Mouse (Mus musculus) T-helper 1 cell (primary cell): ENCODE measurements around the gene Tmem258.

Experiments used
- in situ Hi-C: fragments of 300-600 bp; cut with MboI, MseI; formaldehyde crosslinking; loops from one replicate; pipeline ENCODE4 v1.15.1; 2025; ENCODE audit warnings: high pct_unique_total_duplicates

Tmem258 gene

DNA sequence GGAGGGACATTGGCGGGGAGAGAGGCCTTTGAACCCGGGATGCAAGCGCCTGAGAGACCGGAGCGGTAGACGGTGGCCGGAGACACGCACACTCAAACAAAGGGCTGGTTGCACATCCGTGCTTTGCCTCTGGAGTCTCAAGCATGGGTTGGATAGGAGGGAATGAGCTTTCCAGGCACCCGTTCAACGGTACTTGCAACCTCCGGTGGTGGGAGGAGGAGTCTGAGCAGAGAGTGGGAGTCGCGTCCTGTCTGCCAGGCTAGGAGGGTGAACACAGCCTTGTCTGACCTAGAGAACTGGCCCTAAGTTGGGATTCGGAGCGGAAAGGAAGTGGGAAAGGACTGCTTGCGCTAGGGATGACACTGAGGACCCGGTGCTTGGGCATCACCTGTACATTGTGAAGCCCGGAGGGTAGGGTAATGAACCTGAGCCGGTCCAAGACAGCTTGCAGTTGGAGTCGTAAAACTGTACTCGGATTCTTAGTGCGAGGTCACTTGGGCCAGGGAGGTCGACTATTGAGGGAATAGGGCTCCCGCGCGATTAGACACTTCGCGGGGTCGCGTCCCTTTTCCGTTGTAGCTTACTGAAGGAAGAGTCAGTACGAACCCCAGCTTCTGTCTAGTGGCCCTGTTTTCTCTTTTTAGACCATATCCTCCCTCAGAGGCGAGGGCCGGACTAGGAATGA, 20.4 kb upstream of the Tmem258 start:
- in situ Hi-C loops, result loop anchor here (25.0 kb wide), 1 partner anchor 271 kb away; no protein-coding TSS in a partner anchor

DNA sequence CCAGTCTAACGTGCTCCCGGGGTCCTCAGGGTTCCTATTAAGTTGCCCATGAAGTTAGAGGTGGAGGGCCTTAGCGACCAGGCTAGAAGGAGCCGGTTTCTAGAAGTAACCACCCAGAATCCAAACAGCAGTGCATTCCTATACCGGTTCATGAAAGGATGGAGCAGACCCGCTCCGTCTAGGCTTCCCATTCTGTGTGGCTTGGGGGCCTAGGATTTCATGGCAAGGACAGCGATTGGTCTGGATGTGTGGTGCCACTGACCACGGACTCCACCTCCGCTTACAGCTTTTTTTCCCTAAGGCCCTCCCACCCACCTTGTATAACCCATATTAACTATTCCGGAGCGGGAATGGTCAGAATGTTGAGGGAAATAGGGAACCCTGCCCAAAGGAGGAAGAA, 19.7 kb upstream of the Tmem258 start:
- in situ Hi-C loops, result loop anchor here (25.0 kb wide), 1 partner anchor 272 kb away; no protein-coding TSS in a partner anchor

DNA sequence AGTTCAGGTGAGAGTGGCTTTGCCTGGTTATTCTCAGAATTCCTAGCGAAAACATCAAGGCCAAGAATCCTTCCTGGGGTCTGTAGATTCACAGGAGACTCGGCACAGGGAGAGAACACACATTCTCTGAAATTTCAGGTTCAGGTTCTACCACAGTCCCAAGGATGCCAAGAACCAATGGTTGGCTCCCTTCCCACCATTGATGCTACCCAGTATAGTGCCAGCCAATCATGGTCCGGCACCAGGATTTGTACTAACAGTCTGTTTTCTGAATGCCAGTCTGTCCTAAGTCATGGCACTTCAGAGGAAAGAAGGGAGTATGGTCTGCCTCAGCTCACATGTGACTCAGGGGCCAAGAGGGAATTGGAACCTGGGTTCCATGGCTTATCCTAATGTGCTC, 17.9 kb upstream of the Tmem258 start:
- in situ Hi-C loops, result loop anchor here (5.0 to 25.0 kb wide), 2 partner anchors 84 to 274 kb away; partner anchors contain the start of gene Fads2

DNA sequence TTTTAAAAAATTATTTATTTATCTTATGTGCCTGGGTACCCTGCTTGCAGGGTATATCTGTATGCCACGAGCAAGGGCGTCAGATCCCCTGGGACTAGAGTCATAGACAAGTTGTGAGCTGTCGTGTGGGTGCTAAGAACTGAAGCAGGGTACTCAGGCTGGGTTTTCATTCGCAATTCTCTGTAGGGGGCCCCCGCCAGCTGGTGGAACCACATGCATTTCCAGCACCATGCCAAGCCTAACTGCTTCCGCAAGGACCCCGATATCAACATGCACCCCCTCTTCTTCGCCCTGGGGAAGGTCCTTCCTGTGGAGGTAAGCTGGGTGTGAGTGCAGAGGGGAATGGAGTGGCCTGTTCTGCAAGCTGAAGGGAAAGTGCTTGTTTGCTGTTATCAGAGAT, 17.2 kb upstream of the Tmem258 start:
- in situ Hi-C loops, result loop anchor here (5.0 to 25.0 kb wide), 2 partner anchors 84 to 274 kb away; partner anchors contain the start of gene Fads2

DNA sequence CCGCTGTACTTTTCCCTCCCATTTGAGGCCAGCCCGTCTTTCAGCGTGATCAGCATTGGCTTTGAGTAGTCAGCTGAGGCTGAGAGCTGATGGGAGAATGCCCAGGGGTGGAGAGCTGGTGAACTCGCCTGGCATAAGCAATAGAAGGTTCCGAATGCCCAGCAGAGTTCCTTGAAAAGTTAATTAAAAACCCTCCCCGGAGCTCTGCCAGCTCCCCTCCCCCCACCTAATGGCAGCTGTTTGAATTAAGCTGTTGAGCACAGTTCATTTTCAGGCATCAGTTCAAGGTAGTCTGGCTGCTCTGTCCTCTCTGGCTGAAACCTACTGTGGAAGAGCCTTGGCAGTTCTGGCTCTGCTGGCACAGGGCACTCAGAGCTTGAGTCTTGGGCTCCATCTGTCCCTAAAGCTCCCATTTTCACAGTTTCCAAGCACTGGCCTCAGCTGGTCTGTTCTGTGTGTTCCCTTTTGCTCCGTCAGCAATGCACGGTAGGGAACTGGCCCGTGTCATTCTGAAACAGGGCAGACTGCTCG, 15.5 kb upstream of the Tmem258 start:
- in situ Hi-C loops, result loop anchor here (5.0 to 25.0 kb wide), 2 partner anchors 86 to 276 kb away; partner anchors contain the start of gene Fads2

DNA sequence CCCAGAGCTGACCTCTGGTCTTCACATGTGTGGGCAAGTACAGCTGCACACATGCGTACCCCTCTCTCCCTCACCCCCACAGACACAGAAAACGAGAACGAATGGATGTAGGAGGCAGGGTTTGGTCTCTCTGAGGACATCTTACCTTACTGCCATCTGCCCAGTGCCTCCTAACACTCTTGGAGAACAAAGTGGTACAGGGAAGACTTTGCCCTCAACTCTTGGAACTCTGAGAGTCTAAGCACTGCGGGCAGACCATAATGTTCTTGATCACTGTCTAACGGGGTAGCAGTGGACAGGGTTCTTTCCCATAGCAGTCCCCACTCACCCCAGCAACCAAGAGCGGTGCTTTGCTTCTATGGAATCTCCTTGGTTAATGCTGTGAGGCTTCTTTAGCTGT, 14.8 kb upstream of the Tmem258 start:
- in situ Hi-C loops, result loop anchor here (5.0 to 25.0 kb wide), 2 partner anchors 87 to 277 kb away; partner anchors contain the start of gene Fads2

DNA sequence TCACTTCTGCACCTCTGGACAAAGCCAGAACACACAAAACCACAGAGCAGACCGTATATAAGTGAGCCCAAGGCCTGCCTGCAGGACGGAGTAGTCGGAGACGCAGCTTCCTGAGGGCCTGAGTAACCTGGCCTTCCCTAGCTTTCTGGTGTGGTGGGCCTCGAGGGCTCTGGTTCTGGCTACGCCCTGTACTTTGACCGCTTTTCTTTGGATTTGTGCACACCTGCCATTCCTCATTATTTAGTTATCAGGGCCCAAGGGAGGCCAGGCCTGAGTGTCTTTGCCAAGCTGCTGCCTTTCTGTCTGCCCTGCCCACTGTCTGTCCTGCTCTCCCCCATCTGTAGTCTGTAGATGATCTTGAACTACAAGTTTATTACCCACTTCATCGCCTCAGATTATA, 13.9 kb upstream of the Tmem258 start:
- in situ Hi-C loops, result loop anchor here (5.0 to 25.0 kb wide), 2 partner anchors 88 to 278 kb away; partner anchors contain the start of gene Fads2

DNA sequence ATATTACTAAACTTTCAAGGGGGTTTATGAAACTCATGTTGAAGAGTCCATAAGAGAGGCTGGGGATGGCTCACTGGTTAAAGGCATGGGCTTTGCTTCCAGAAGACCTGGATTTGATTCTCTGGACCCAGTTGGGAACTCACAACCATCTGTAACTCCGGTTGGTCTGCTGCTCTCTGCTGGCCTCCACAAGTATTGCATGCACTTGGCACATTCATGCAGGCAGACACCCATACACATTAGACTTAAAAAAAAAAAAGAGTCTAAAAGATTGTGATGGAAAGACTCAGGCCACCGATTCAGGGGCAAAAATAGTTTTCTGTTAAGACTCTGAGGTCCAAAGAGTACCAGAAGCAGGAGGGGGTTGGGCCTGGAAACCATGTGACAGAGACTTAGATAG, 13.0 kb upstream of the Tmem258 start:
- in situ Hi-C loops, result loop anchor here (25.0 kb wide), 1 partner anchor 278 kb away; no protein-coding TSS in a partner anchor

DNA sequence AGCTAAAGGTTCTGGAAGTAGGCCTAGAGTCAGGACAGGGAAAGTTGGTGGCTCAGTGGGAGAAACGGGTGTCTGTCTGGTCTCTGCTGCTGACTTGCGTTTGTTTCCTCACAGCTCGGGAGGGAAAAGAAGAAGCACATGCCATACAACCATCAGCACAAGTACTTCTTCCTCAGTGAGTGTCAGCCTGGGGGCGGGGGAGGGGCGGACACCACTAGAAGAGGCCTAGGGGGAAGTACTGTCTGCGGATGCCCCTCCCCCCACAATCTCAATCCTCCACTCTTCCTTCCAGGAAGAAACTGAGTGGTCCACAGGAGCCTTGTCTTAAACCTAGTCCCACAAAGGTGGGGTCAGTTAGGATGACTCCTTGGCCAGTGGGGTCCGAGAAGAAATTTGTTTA, 12.5 kb upstream of the Tmem258 start:
- in situ Hi-C loops, result loop anchor here (25.0 kb wide), 1 partner anchor 279 kb away; no protein-coding TSS in a partner anchor

DNA sequence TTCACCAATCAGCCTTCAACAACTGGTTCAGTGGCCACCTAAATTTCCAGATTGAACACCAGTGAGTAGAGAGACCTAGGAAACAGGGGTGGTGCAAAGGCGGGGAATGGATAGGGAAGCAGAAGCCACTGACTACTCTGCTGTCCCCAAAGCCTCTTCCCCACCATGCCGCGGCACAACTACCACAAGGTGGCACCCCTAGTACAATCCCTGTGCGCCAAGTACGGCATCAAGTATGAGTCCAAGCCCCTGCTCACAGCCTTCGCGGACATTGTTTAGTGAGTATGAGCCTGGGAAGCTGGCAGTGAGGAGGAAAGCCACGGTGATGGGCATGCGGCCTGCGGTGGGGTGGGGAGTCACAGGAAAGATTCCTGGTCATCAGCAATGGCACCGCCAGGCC, 9.5 kb upstream of the Tmem258 start:
- in situ Hi-C loops, result loop anchor here (25.0 kb wide), 1 partner anchor 282 kb away; no protein-coding TSS in a partner anchor

DNA sequence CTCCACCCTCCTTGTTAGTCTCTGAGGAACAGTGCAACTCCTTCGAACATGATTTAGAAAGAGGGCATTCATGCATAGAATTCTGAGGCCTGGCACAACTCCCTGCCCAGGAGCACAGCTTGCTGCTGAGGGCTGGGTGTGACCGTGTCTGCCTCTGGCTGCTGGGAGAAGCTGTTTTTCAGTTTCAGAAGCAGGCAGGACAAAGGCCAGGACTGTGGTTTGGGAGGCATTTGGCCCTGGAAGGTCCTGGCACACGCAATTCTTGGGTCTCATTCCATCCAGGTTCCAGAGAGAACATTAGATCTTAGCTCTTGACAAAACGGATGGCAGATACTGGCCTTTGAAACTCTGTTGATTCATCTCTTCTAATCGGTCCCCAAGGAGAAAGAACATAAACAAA, 8.6 kb upstream of the Tmem258 start:
- in situ Hi-C loops, result loop anchor here (25.0 kb wide), 1 partner anchor 283 kb away; no protein-coding TSS in a partner anchor

DNA sequence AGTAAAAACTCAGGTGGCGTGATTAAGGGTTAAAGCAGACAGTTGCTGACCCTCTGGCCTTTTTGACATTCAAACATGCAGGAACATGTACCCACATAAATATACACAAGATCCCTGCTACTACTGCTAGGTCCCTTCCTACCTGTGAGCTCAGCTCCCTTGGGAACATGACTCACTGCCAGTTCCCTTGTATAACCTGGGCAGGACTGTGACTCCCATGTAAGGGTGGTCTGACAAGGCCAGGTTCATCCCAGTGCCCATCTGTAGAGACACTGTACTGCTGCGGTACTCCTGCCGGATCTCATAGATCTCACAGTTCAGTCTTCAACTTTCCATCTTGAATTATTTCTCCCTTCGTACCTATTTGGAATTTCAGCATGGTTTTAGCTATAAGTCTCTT, 6.7 kb upstream of the Tmem258 start:
- in situ Hi-C loops, result loop anchor here (25.0 kb wide), 1 partner anchor 285 kb away; no protein-coding TSS in a partner anchor

DNA sequence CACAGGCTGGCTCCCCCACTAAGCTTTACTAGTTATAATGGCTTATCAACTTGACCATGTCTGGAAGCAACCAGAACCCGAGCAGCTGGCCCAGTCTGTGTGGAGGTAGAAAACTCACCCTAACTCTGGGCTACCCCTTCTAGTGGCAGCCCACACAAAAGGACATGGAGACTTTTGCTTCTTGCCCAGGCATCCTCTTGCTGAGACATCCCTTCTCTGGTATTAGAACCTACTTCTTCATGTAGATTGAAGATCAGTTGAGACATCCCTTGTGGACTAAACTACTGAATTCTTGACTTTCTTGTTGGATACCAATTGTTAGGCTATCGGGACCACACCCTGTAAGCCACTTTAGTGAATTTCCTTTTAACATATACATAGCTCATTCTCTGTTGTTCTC, 5.5 kb upstream of the Tmem258 start:
- in situ Hi-C loops, result loop anchor here (25.0 kb wide), 1 partner anchor 286 kb away; no protein-coding TSS in a partner anchor

DNA sequence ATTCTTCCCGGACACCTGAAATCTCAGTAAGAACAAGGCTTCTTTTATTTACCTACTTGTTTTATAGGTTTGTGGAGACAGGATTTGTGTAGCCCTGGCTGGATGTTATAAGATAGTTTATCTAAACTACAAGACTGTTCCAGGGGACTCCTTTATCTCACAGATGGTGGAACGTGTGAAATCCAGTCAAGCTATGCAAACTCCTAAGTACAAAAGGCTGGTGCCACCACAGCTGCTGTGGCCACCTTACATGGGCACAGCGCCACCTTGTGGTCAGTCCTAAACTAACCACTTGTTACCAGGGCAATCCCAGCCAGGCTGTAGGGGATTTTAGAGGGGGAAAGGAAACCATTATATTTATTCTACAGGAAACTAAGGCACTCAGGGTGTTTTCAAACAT, 5.1 kb upstream of the Tmem258 start:
- in situ Hi-C loops, result loop anchor here (25.0 kb wide), 1 partner anchor 286 kb away; no protein-coding TSS in a partner anchor

DNA sequence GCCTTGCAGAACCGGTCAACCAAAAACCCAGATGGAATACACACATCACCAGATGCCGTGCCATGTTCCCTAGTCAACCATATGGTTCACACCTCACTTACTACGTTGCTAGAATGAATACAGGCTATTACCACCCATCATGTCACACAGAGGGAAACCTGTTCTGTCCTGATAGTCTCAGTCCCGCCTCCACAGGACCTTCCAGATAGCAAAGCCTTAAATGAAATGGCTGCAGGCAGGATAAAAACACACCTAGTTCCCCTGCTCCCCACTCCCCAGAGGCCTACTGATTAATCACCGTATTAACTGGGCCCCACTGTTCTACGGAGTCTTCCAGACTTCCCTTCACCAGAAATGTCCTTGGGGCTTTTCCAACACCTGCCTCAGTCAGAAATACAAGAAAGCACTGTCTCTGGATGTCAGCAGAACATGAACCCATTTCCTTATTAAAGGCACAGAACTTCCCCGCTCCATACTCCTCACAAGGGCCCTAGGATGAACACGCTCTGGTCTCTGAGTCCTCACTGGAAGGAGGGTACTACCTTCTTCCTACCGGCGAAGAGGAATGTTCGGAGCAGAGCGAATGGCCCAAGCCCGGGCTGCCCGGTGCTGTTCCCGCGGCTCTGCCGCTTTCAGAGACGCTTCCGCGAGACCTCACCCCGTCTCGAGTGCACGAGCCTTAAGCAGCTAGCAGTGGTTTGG, 517 bp upstream of the Tmem258 start:
- in situ Hi-C loops, result no loop called here

DNA sequence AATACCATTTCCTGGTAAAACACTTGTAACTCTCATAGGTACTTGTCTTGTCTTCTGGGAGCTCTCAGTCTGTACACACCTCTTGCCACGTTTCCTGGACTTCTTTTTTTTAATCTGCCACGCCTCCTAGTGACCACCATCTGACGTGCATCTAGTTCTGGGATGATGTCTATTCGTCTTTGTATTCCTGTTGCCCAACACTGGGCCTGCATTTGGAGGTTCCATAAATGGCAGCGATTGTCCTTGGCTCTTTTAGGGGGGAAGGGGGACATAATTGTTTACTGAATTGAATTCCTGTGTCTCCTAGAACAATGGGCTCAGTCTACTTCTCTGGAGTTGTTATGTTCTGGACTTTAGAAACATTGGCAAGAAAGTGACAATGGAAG, 795 bp downstream of the Tmem258 start:
- in situ Hi-C loops, result no loop called here

DNA sequence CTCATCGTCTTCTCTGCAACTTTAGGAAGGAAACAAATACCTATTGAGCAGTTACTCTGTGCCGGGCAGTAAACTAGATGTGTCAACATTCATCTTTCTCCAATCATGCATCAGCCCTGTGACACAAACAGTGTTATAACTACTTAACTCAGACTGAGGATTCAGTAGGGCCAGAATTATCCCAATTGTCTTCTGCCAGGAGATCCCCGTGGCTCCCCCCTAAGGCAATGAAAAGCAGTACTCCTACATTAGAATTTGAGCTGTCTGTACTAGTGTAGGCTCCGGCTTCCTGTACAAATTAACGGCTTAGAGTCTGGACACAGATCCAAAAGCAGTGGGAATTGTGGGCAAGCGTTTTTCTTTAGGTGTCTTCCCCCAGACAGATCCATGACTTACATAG, 1.2 kb downstream of the Tmem258 start:
- in situ Hi-C loops, result no loop called here

DNA sequence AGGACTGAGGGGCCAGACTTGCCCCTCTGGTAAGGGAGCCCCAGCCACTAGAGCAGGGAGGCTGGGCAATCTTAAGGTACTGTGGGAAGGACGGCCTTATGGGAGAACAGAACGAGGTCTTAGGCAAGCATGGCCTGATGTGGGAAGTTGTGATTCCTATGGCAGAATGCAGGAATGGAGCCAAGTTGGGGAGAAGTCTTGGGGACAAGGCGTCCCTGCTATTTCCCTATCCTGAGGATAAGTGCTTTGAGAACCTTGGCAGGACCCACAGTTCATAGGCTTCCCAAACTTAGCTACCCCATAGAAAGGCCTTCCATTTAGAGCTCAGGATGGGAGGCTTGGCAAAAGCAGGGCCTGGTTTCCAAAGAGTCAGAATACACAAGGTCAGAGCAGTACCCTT, 5.0 kb downstream of the Tmem258 start:
- in situ Hi-C loops, result no loop called here

DNA sequence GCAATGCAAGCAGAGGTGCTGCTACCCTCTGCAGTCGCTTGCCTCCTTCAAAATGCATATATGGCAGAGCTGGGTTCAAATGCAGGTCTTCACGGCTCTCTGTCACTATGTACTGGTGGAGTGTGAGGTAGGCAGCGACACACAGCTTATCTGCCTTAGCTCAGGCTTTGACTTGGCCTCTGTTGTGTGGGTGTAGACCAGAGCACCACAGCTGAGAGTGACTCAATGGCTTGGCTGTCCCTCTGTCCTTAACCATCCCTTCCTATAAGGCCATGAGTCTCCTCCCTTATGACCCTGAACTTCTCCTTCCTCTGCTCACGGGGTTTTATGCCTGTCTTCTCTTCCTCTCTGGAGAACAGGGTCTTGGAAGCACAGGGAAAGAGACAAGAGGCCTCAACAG, 7.1 kb downstream of the Tmem258 start:
- in situ Hi-C loops, result no loop called here

DNA sequence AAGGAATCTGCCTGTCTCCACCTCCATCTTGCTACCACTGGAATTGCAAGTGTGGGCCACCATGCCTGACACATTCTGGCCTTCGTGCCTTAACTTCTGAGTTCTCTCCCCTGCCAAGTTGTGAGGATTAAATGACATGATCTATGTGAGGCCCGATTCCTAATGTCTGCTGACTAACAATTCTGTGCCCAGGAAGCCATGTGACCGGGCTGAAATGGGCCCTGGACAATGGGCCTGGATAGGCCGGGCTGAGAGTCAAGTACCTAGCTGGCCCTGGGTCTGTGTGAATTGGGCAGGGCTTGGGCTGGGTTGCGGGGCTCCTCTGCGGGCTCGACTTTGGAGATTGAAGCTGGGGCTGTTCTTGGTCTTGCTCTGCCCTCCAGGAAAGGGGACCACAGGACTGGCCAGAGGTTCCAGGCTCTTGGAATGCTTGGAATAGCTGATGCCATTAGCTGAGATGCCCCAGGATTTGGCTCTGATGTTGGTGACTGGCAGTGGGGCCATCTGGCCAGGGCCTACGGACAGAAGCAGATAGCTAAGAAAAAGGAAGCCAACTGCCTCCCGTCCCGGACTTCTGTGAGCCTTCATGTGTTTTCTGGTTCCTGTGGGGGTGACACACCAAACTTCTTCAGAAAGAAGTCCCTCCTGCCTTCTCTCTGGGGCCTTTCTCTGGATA, 10.1 kb downstream of the Tmem258 start:
- in situ Hi-C loops, result no loop called here

DNA sequence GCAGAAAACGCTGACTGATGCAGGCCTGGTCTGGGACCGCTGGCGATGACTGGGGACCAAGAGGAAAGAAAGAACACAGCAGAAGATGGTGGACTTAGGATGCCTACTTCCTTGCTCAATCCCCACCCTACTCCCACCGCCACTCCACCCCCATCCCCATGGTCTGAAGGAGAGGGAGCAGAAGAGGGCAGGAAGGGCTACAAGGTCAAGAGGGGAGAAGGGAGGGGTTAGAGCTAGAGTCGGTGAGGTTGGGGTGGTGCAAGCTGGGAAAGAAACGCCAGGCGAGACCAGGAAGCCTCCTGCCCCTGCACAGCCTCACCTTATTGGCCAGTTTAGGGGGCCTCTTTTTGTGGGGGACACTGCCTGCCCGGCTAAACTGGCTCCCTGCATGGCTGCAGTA, 12.3 kb downstream of the Tmem258 start:
- in situ Hi-C loops, result no loop called here

DNA sequence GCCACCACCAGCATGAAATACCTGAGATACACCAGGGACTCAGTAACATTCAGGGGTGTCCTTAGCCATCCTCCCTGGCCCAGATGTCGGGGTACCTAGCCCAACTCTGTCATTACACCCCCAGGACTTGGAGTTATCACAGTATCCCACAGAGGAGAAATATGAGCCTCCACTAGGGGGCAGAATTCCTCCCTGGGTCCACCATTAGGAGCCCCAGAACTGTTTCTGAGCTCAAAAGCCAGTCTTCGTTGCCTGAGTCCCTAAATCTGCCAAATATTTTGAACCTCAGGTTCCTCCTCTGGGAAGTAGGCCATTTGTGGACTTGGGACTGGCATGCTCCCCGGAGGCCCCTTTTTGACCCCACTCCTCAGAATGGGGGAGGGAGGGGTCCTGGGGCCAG, 15.3 kb downstream of the Tmem258 start:
- in situ Hi-C loops, result no loop called here
